Mouse (Mus musculus) small intestine, adult 2 months (tissue): ENCODE data around the gene Ppip5k1. TPM values are rescaled to one million over a fixed set of nuclear protein-coding genes. Genes with fewer than 3 reads are reported as not detected.
A peak's percentile ranks its signal among the peaks of the same experiment; 100 is the strongest.

Experiments
- H3K27ac ChIP-seq: fragments of 200-500 bp; 2 replicates; pipeline ENCODE4 v1.5.1; 2012; ENCODE audit warnings: low read depth, low read length, control low read depth, inconsistent platforms; ENCODE audit not compliant: insufficient read depth
- H3K27me3 ChIP-seq: fragments of 200-500 bp; 2 replicates; pipeline ENCODE4 v1.6.1; 2012; ENCODE audit warnings: mild to moderate bottlenecking, moderate library complexity, low read length, inconsistent platforms; ENCODE audit not compliant: control insufficient read depth, insufficient read depth
- H3K36me3 ChIP-seq: fragments of 200-500 bp; 2 replicates; pipeline ENCODE4 v1.6.1; 2012; ENCODE audit warnings: mild to moderate bottlenecking, low read length, control low read depth, inconsistent platforms; ENCODE audit not compliant: control insufficient read depth, insufficient read depth
- H3K4me1 ChIP-seq: fragments of 200-500 bp; 2 replicates; pipeline ENCODE4 v1.6.1; 2012; ENCODE audit warnings: low read length, inconsistent platforms, mixed read lengths; ENCODE audit not compliant: control insufficient read depth, insufficient read depth, insufficient read length
- H3K4me3 ChIP-seq: fragments of 200-500 bp; 2 replicates; pipeline ENCODE4 v1.5.1; 2012; ENCODE audit warnings: low read depth, mild to moderate bottlenecking, control low read depth, inconsistent platforms, low read length, moderate library complexity
- CTCF ChIP-seq: fragments of 200-500 bp; IDR thresholded peaks from 2 replicates; pipeline ENCODE4 v1.5.1; 2012; ENCODE audit warnings: low read depth, mild to moderate bottlenecking, control low read depth, inconsistent platforms, low read length, moderate library complexity, mixed read lengths; ENCODE audit not compliant: insufficient replicate concordance, insufficient read length; ENCODE audit errors: extremely low read depth
- POLR2A ChIP-seq: fragments of 200-500 bp; IDR thresholded peaks from 2 replicates; pipeline ENCODE4 v1.6.1; 2012; ENCODE audit warnings: low read depth, mild to moderate bottlenecking, control low read depth, inconsistent platforms, low read length, moderate library complexity
- WGBS: fragments of 180-500 bp; shearing (Covaris S2); methylation state at CpG from one replicate; pipeline ENCODE4 v1.1.7; 2018; 5-methylcytosine and 5-hydroxymethylcytosine counted together
- polyA plus RNA-seq: library from polyadenylated mRNA; depleted of rRNA; stranded (reverse); fragments of >200 nt; gene quantifications from 2 replicates; pipeline ENCODE4 v1.2.3, GENCODE M21; 2012

The Ppip5k1 gene
- polyA plus RNA-seq, 1 experiment = 47.0 TPM

- no peak overlapping the region for H3K4me3 ChIP-seq
- no peak overlapping the region for H3K27ac ChIP-seq
- H3K36me3 ChIP-seq = peaks cover 12% of the 10 kb centered on the region
- no peak for TF ChIP-seq CTCF
- no peak for TF ChIP-seq POLR2A
- peaks cover 3% of the 10 kb centered on the region; the same call in 1 of the 2 replicates for H3K4me1 ChIP-seq
- no peaks in the 10 kb centered on the region for H3K27me3 ChIP-seq
- WGBS = 83% methylated on average over 2 of the region's 2 CpGs
Observed at GRCm38 (mm10) chr2:121368831-121369230, 13.6 kb upstream of the Ppip5k1 start.

DNA sequence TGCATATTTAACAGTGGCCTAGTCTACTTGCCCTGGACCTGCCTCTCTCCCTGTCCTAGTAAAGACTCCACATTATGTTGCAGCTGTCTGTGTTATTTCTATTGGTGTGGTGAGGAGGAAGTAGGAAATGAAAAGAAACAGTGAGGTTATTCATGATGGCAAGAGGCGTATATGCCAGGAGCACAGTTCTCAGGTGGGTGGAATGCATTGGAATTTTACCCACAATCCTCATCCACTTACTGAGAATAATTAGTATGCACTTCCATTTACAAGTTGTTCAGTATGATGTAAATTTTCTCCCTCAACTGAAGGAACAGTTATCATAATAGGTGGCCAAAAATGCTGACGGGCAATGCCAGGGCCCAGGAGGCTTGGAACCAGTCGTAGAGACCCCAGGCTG, 8.5 kb upstream of the Ppip5k1 start:
- WGBS = 75% methylated on average over 3 of the region's 3 CpGs
- Histone ChIP-seq H3K36me3 (peaks cover 42% of the 10 kb centered on the region), H3K27ac (no peak overlapping the region), H3K4me3 (no peak overlapping the region), H3K27me3 (no peaks in the 10 kb centered on the region), H3K4me1 (peaks cover 13% of the 10 kb centered on the region)
- no peak for TF ChIP-seq CTCF
- no peak for TF ChIP-seq POLR2A

- peak overlapping the region; percentile 65 for H3K4me3 ChIP-seq
- peak overlapping the region; percentile 79 for H3K27ac ChIP-seq
- 52% methylated on average over 4 of the region's 4 CpGs for WGBS
- no peaks in the 10 kb centered on the region for H3K27me3 ChIP-seq
- TF ChIP-seq POLR2A (no peak), CTCF (no peak)
- peaks cover 20% of the 10 kb centered on the region for H3K4me1 ChIP-seq
- H3K36me3 ChIP-seq = peaks cover 36% of the 10 kb centered on the region
Observed at GRCm38 (mm10) chr2:121359461-121359860, 4.3 kb upstream of the Ppip5k1 start.

- H3K4me3 ChIP-seq = peak overlapping the region; percentile 81
- H3K27me3 ChIP-seq = no peaks in the 10 kb centered on the region
- WGBS = 2% methylated on average over 16 of the region's 16 CpGs
- peaks cover 26% of the 10 kb centered on the region for H3K36me3 ChIP-seq
- H3K27ac ChIP-seq = peak overlapping the region; percentile 99
- no peak; the same call in 1 of the 2 replicates for TF ChIP-seq POLR2A
- no peak for TF ChIP-seq CTCF
- peaks cover 23% of the 10 kb centered on the region for H3K4me1 ChIP-seq
Observed at GRCm38 (mm10) chr2:121358381-121358780, 3.2 kb upstream of the Ppip5k1 start.

DNA sequence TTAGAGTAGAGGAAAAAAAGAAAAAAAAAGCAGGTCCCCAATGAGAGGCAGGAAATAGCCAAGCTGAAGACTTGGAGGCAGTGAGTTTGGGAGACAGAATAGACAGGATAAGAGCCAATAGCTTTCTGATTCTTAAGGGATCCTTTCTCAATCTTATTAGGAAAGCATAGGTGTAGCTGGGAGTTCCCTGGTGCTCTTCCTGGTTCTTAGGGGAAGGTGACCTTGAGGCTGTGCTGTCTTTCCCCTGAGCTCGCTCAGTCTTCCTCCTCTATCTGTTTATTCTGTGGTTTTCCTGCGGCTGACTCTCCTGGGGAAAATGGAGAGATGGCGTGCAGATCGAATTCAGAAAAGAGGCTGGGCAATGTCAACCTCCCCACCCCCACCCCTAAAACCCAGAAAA, 2.8 kb upstream of the Ppip5k1 start:
- H3K36me3 ChIP-seq = peaks cover 22% of the 10 kb centered on the region
- H3K27ac ChIP-seq = peak overlapping the region; percentile 99
- peak overlapping the region; percentile 81 for H3K4me3 ChIP-seq
- TF ChIP-seq POLR2A (no peak), CTCF (no peak)
- no peaks in the 10 kb centered on the region for H3K27me3 ChIP-seq
- 0% methylated on average over 4 of the region's 4 CpGs for WGBS
- peaks cover 23% of the 10 kb centered on the region for H3K4me1 ChIP-seq

DNA sequence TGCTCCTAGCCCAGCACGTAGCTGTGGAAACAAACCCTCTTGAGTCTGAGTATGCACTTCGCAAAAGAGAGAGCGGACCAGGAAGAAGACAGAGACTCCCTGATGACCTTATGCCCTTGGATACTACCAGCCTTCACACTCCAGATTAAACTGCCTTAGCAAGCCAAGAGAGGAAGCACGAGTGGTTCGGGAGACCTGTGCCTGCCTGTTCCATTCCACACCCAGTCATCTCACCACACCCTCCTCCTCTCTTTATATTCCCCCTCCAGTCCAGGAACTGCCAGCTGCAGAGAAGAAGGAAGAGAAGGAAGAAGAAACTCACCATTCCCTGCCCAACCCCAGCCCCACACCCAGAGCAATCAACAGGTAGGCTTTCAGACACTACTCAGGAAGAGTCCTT, 2.3 kb upstream of the Ppip5k1 start, which contains the start of gene Ckmt1:
Gene Ckmt1, plus strand, starts transcription at position 221 of the 400 bp plus-strand sequence.
- Histone ChIP-seq H3K27me3 (no peaks in the 10 kb centered on the region), H3K4me3 (peak within 1 kb of the TSS; percentile 81), H3K4me1 (peaks cover 23% of the 10 kb centered on the region), H3K36me3 (peaks cover 17% of the 10 kb centered on the region), H3K27ac (peak within 1 kb of the TSS; percentile 99)
- 13% methylated on average over 5 of the region's 5 CpGs for WGBS
- TF ChIP-seq CTCF (no peak), POLR2A (peak; percentile 83)

DNA sequence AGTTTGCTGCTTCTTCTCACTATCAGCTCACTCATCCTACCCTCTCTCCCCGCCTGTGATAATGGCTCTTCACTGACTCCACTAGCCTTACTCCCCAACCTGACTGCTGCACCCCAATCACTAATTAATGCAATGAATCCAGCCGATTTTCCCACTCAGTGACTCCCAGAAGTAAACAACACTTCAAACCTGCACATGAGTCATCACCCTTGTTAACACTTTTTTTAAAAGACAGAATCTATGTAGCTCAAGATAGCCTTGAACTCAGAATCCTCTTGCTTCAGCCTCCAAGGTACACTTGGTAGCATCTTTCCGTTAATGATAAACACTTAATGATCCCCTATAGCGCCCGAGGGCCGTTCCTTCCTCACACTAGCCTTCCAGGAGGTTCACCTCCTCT, 818 bp downstream of the Ppip5k1 start:
- H3K4me1 ChIP-seq = peaks cover 18% of the 10 kb centered on the region
- H3K36me3 ChIP-seq = peaks cover 7% of the 10 kb centered on the region
- H3K27ac ChIP-seq = peak overlapping the region; percentile 48
- no peaks in the 10 kb centered on the region for H3K27me3 ChIP-seq
- TF ChIP-seq POLR2A = no peak
- no peak for TF ChIP-seq CTCF
- peak overlapping the region; percentile 86 for H3K4me3 ChIP-seq
- 1% methylated on average over 6 of the region's 6 CpGs for WGBS
